Mouse (Mus musculus): ENCODE measurements around the gene Plekha7. TPM values are rescaled to one million over a fixed set of nuclear protein-coding genes. Genes with fewer than 3 reads are reported as not detected.

Gene Plekha7
- total and polyA plus RNA-seq, 2 experiments from 2014 or later = 5.4 to 17.0 TPM

- WGBS = 72% methylated on average over 1 of the region's 1 CpGs
- no peak overlapping the region for H3K4me3 ChIP-seq (ENCODE audit: low read depth, low read length)
- ATAC-seq = no peak
- no peak for DNase-seq
- H3K27ac ChIP-seq (ENCODE audit: low read depth, low read length) = no peak overlapping the region
- no peaks in the 10 kb centered on the region for H3K9me3 ChIP-seq (ENCODE audit: low read length)
- no peaks in the 10 kb centered on the region for H3K36me3 ChIP-seq (ENCODE audit: insufficient read depth)
- no peak overlapping the region for H3K9ac ChIP-seq
- TF ChIP-seq CTCF (IDR thresholded peaks at IDR 0.05; ENCODE audit: low read depth) = no peak
- no peak overlapping the region for H3K4me2 ChIP-seq (ENCODE audit: low read depth)
- no peaks in the 10 kb centered on the region for H3K4me1 ChIP-seq (ENCODE audit: insufficient read depth)
- H3K27me3 ChIP-seq (ENCODE audit: insufficient read depth, low read length) = no peaks in the 10 kb centered on the region
Observed at GRCm38 (mm10) chr7:116290559-116290958, 17.6 kb downstream of the Plekha7 start.

- 93% methylated on average over 3 of the region's 3 CpGs for WGBS
- no peak overlapping the region for H3K4me3 ChIP-seq (ENCODE audit: low read depth, low read length)
- H3K27me3 ChIP-seq (ENCODE audit: insufficient read depth, low read length) = no peaks in the 10 kb centered on the region
- H3K36me3 ChIP-seq (ENCODE audit: insufficient read depth) = no peaks in the 10 kb centered on the region
- no peak overlapping the region for H3K4me2 ChIP-seq (ENCODE audit: low read depth)
- H3K9ac ChIP-seq = no peak overlapping the region
- no peaks in the 10 kb centered on the region for H3K4me1 ChIP-seq (ENCODE audit: insufficient read depth)
- no peak for TF ChIP-seq CTCF (IDR thresholded peaks at IDR 0.05; ENCODE audit: low read depth)
- no peak overlapping the region for H3K27ac ChIP-seq (ENCODE audit: low read depth, low read length)
- ATAC-seq (no peak), DNase-seq (no peak)
- H3K9me3 ChIP-seq (ENCODE audit: low read length) = no peaks in the 10 kb centered on the region
Observed at GRCm38 (mm10) chr7:116288996-116289395, 19.2 kb downstream of the Plekha7 start.

GRCm38 (mm10) chr7:116287959-116288358 lies 20.2 kb downstream of the Plekha7 start:
- Histone ChIP-seq H3K9me3 (ENCODE audit: low read length) (no peaks in the 10 kb centered on the region), H3K27ac (ENCODE audit: low read depth, low read length) (no peak overlapping the region), H3K4me2 (ENCODE audit: low read depth) (no peak overlapping the region), H3K9ac (no peak overlapping the region), H3K27me3 (ENCODE audit: insufficient read depth, low read length) (no peaks in the 10 kb centered on the region), H3K36me3 (ENCODE audit: insufficient read depth) (no peaks in the 10 kb centered on the region), H3K4me1 (ENCODE audit: insufficient read depth) (no peaks in the 10 kb centered on the region), H3K4me3 (ENCODE audit: low read depth, low read length) (no peak overlapping the region)
- TF ChIP-seq CTCF (IDR thresholded peaks at IDR 0.05; ENCODE audit: low read depth) = no peak
- WGBS = 86% methylated on average over 5 of the region's 5 CpGs
- ATAC-seq (no peak), DNase-seq (no peak)

GRCm38 (mm10) chr7:116286611-116287355 lies 21.4 kb downstream of the Plekha7 start:
- Histone ChIP-seq H3K9ac (no peak overlapping the region), H3K4me1 (ENCODE audit: insufficient read depth) (no peaks in the 10 kb centered on the region), H3K36me3 (ENCODE audit: insufficient read depth) (no peaks in the 10 kb centered on the region), H3K4me3 (ENCODE audit: low read depth, low read length) (no peak overlapping the region), H3K27me3 (ENCODE audit: insufficient read depth, low read length) (no peaks in the 10 kb centered on the region), H3K27ac (ENCODE audit: low read depth, low read length) (no peak overlapping the region), H3K4me2 (ENCODE audit: low read depth) (no peak overlapping the region), H3K9me3 (ENCODE audit: low read length) (no peaks in the 10 kb centered on the region)
- ATAC-seq (no peak), DNase-seq (no peak)
- WGBS = 61% methylated on average over 11 of the region's 11 CpGs
- no peak for TF ChIP-seq CTCF (IDR thresholded peaks at IDR 0.05; ENCODE audit: low read depth)

- no peaks in the 10 kb centered on the region for H3K9me3 ChIP-seq (ENCODE audit: low read length)
- no peak overlapping the region for H3K27ac ChIP-seq (ENCODE audit: low read depth, low read length)
- H3K4me3 ChIP-seq (ENCODE audit: low read depth, low read length) = no peak overlapping the region
- ATAC-seq = no peak
- WGBS = 60% methylated on average over 12 of the region's 12 CpGs
- no peaks in the 10 kb centered on the region for H3K27me3 ChIP-seq (ENCODE audit: insufficient read depth, low read length)
- H3K36me3 ChIP-seq (ENCODE audit: insufficient read depth) = no peaks in the 10 kb centered on the region
- DNase-seq = no peak
- H3K9ac ChIP-seq = no peak overlapping the region
- no peaks in the 10 kb centered on the region for H3K4me1 ChIP-seq (ENCODE audit: insufficient read depth)
- H3K4me2 ChIP-seq (ENCODE audit: low read depth) = no peak overlapping the region
- TF ChIP-seq CTCF (IDR thresholded peaks at IDR 0.05; ENCODE audit: low read depth) = no peak
Observed at GRCm38 (mm10) chr7:116286173-116286572, 22.0 kb downstream of the Plekha7 start.

GRCm38 (mm10) chr7:116285216-116285615 lies 23.0 kb downstream of the Plekha7 start:
- TF ChIP-seq CTCF (IDR thresholded peaks at IDR 0.05; ENCODE audit: low read depth) = no peak
- DNase-seq (no peak), ATAC-seq (no peak)
- no peak overlapping the region for H3K4me2 ChIP-seq (ENCODE audit: low read depth)
- no peaks in the 10 kb centered on the region for H3K36me3 ChIP-seq (ENCODE audit: insufficient read depth)
- H3K9me3 ChIP-seq (ENCODE audit: low read length) = no peaks in the 10 kb centered on the region
- no peak overlapping the region for H3K27ac ChIP-seq (ENCODE audit: low read depth, low read length)
- WGBS = 90% methylated on average over 1 of the region's 1 CpGs
- H3K4me1 ChIP-seq (ENCODE audit: insufficient read depth) = no peaks in the 10 kb centered on the region
- H3K27me3 ChIP-seq (ENCODE audit: insufficient read depth, low read length) = no peaks in the 10 kb centered on the region
- H3K9ac ChIP-seq = no peak overlapping the region
- H3K4me3 ChIP-seq (ENCODE audit: low read depth, low read length) = no peak overlapping the region

- Histone ChIP-seq H3K36me3 (ENCODE audit: insufficient read depth) (no peaks in the 10 kb centered on the region), H3K27me3 (ENCODE audit: insufficient read depth, low read length) (no peaks in the 10 kb centered on the region), H3K4me1 (ENCODE audit: insufficient read depth) (no peaks in the 10 kb centered on the region), H3K27ac (ENCODE audit: low read depth, low read length) (0 out of 2 replicates have a peak overlapping the region, but pooled peaks have one; percentile 15), H3K9ac (no peak overlapping the region), H3K4me3 (ENCODE audit: low read depth, low read length) (no peak overlapping the region), H3K4me2 (ENCODE audit: low read depth) (no peak overlapping the region), H3K9me3 (ENCODE audit: low read length) (no peaks in the 10 kb centered on the region)
- ATAC-seq (peak; percentile 92), DNase-seq (peak; percentile 56)
- TF ChIP-seq CTCF (IDR thresholded peaks at IDR 0.05; ENCODE audit: low read depth) = no peak
- WGBS = 12% methylated on average over 11 of the region's 11 CpGs
Observed at GRCm38 (mm10) chr7:116282755-116283154, 25.4 kb downstream of the Plekha7 start.
